Mouse (Mus musculus): ENCODE results near the gene Bik.

DNA sequence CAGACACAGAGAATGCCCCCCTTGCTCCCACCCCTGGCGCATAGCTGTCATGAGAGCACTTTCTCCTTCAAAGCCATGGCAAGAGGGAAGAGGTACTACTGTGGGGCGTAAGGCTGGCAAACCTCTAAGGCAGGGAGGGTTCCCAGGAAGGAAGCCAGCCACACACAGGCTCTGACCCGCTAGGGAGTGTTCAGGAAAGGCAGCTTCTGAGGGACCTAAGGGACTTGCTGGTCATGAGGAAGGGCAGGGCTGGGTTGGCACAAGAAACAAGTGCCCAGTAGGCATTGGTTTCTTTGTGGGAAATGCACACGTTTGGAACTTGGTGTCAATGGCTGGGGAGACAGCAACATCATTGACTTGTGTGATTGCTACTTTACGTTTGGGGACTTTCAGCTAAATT, 39.3 kb downstream of the Bik start:
- TF ChIP-seq CTCF (IDR thresholded peaks at IDR 0.05; ENCODE audit: low read depth, low read length) (no peak), EP300 (IDR thresholded peaks at IDR 0.05; ENCODE audit: insufficient read depth, low read depth, low read length) (no peak)

All from ES-Bruce4 (cell line).